Mouse (Mus musculus): ENCODE data around the gene Rps15. TPM values are rescaled to one million over a fixed set of nuclear protein-coding genes. Genes with fewer than 3 reads are reported as not detected.

Rps15 gene
- polyA plus RNA-seq, 1 experiment from 2014 or later, result 601 TPM

DNA sequence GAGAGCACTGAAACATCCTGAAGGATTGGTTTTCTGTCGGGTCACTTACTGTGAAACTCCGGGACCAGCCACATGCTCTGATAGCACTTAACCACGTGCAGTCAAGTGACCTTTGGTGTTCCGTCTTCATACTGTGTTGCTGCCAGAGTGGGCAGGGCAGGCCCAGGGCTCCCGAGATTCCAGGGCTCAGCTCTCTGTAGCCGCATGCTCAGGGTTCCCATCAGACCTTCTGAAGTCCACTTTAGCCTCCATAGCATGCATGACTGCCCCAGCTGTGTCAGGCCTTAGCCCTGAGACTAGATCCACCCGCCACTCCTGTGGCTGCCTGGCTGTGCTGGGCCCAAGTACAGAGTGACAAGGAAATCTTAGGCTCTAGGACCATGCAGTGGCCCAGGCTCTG lies 10.9 kb upstream of the Rps15 start:
- 0 out of 2 replicates have a peak, but pooled peaks have one; percentile 3 for ATAC-seq (ENCODE audit: low read depth)
- Histone ChIP-seq H3K27me3 (no peaks in the 10 kb centered on the region), H3K4me3 (no peak overlapping the region), H3K4me2 (no peak overlapping the region), H3K4me1 (replicated peaks) (peaks cover 10% of the 10 kb centered on the region), H3K9me3 (no peaks in the 10 kb centered on the region), H3K9ac (peak overlapping the region; percentile 31; the same call in 1 of the 2 replicates), H3K36me3 (peaks cover 95% of the 10 kb centered on the region), H3K27ac (replicated peaks) (peak overlapping the region; percentile 71)
- 81% methylated on average over 7 of the region's 7 CpGs for WGBS

DNA sequence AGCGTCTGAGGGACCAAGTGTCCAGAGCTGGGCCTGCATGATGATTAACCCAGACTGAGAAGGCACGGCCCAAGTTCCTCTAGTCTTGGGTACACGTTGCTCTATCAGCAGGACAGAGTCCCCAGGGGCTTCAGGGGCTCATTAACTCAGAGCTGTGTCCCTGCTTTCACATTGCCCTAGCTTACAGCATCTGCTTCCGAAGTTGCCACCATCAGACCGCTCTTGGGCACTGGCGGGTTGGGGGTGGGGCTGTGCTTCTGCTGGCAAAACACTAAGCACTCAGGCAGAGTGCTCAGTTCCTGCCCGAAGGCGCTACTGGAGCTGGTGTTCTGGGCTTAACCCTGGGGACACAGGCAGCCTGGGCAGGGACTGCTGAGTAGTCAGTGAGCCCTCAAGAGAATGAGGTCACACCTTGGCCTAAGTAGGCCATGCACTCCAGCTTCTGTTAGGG lies 10.3 kb upstream of the Rps15 start:
- 53% methylated on average over 8 of the region's 8 CpGs for WGBS
- peak; percentile 52 for ATAC-seq (ENCODE audit: low read depth)
- no peak overlapping the region for H3K4me2 ChIP-seq
- no peaks in the 10 kb centered on the region for H3K27me3 ChIP-seq
- no peaks in the 10 kb centered on the region for H3K9me3 ChIP-seq
- H3K4me1 ChIP-seq (replicated peaks), result peaks cover 10% of the 10 kb centered on the region
- peaks cover 96% of the 10 kb centered on the region for H3K36me3 ChIP-seq
- H3K27ac ChIP-seq (replicated peaks), result peak overlapping the region; percentile 71
- peak overlapping the region; percentile 31; the same call in 1 of the 2 replicates for H3K9ac ChIP-seq
- no peak overlapping the region for H3K4me3 ChIP-seq

DNA sequence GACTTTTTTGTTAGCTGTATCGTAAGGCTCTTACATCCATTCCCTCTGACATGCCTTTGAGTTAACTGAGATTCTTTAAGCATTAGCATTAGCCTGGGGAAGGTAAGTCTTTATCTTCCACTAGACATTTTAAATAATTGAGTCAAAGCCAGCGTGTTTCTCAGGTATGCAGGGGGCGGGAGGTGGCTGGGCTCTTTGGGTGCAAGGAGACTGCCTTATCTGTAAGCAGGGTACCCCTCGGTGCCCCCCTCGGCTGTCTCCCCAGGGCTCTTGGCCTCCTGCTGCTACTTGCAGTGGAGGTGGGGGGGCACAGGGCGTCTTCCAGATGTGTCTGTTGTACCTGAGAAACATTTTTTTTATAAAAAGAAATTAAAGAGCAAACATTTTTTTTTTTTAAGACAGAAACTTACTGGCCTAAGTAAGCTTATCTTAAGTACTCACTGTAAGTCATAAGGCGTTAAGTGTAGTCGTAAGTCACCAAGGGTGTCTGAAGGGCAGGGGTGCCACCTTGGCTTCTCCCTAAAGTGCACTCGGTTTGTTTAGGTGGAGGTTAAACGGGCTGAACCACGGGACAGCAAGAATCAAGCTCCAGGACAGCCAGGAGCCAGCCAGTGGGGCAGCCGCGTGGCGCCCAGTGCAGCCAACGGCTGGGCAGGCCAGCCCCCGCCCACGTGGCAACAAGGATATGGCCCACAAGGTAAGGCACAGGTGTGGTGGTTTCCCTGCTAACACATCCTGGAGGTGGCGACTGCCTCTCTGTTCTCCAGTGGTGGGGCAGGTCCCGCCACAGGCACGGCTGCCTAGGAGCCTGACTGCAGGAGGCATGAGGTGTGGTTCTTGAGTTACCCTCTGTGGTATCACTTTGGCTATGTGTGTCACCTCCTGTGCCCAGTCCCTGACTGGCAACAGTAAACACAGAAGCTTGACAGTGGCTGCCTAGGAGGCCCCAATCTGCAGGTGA lies 9.5 kb upstream of the Rps15 start:
- ATAC-seq (ENCODE audit: low read depth), result no peak
- H3K4me3 ChIP-seq, result no peak overlapping the region
- no peak overlapping the region for H3K9ac ChIP-seq
- peaks cover 10% of the 10 kb centered on the region for H3K4me1 ChIP-seq (replicated peaks)
- H3K36me3 ChIP-seq, result peaks cover 95% of the 10 kb centered on the region
- no peak overlapping the region for H3K4me2 ChIP-seq
- no peaks in the 10 kb centered on the region for H3K27me3 ChIP-seq
- 89% methylated on average over 20 of the region's 20 CpGs for WGBS
- H3K27ac ChIP-seq (replicated peaks), result peak overlapping the region; percentile 71
- no peaks in the 10 kb centered on the region for H3K9me3 ChIP-seq

DNA sequence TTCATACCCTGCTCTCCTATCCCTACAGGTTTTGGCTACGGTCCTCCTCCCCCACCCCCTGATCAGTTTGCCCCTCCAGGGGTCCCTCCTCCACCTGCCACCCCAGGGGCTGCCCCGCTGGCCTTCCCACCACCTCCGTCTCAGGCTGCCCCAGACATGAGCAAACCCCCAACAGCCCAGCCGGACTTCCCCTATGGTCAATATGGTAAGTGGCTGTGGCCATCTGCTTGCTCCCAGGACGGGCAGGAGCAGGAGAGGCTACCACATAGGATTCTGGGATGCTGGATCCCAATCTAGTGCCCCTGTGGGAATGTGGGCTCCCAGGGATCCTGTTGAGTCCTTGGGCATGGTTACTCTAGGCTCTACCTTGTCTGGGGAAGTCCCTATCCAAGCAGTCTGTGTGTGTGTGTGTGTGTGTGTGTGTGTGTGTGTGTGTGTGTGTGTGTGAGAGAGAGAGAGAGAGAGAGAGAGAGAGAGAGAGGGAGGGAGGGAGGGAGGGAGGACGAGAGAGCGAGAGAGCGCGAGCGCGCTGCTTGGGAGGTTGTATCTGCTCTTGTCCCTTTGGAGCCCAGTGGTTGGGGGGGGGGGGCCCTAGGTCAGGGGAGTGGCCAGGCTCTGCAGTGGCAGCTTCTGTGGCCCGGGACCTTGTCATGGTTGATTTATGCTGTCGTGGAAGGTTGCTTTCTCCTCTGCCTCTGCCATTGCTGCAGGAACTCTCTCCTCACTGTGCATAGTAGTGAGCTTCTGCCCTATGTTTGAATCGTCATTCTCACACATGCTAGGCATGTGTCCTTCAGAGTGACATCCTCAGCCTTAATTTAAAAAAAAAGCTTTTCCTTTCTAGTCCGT lies 6.8 kb upstream of the Rps15 start:
- H3K9me3 ChIP-seq, result no peaks in the 10 kb centered on the region
- H3K9ac ChIP-seq, result no peak overlapping the region
- 71% methylated on average over 14 of the region's 15 CpGs for WGBS
- H3K4me1 ChIP-seq (replicated peaks), result peaks cover 10% of the 10 kb centered on the region
- no peaks in the 10 kb centered on the region for H3K27me3 ChIP-seq
- no peak for ATAC-seq (ENCODE audit: low read depth)
- peaks cover 86% of the 10 kb centered on the region for H3K36me3 ChIP-seq
- H3K4me3 ChIP-seq, result no peak overlapping the region
- H3K27ac ChIP-seq (replicated peaks), result 0 out of 2 replicates have a peak overlapping the region, but pooled peaks have one; percentile 14
- H3K4me2 ChIP-seq, result no peak overlapping the region

DNA sequence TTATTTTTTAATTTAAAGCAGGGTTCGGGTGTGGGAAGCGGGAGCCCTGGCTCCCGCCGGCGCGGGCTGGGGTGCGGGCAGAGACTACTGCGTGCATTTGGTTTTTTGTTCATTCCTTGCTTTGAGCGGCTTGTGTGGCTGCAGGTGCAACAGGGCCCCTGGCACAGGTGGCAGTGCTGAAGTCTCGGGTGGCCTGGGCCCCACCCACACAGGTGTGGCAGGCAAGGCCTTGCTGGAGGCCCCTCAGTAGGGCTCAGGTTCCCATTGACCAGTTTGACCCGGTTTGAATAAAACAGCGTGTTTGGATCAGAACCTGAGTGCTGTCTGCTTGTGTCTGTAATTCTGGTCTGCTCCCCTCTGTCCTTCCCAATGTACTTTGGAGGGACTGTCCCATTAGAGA lies 4.2 kb upstream of the Rps15 start:
- no peak overlapping the region for H3K9ac ChIP-seq
- peaks cover 10% of the 10 kb centered on the region for H3K4me1 ChIP-seq (replicated peaks)
- no peak overlapping the region for H3K27ac ChIP-seq (replicated peaks)
- no peak overlapping the region for H3K4me2 ChIP-seq
- no peaks in the 10 kb centered on the region for H3K9me3 ChIP-seq
- 96% methylated on average over 12 of the region's 12 CpGs for WGBS
- no peak for ATAC-seq (ENCODE audit: low read depth)
- peaks cover 62% of the 10 kb centered on the region for H3K36me3 ChIP-seq
- H3K4me3 ChIP-seq, result no peak overlapping the region
- H3K27me3 ChIP-seq, result no peaks in the 10 kb centered on the region

DNA sequence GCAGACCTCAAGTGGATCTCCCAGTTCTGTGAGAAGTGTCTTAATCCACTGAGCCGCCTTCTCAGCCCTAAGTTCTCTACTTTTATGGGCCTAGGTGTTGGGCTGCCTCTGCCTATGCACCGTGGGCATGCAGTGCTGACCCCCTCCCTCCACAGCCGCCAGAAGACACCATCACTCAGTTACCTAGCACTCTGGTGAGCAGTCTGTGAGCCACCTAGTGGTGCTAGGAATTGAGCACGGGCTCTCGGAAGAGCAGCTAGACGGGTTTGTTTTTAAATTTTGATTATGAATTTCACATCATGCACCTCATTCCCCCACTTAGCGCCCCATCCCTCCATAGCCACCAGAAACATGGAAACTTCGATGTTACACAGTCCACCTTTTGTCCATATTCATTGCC lies 3.6 kb upstream of the Rps15 start:
- peaks cover 62% of the 10 kb centered on the region for H3K36me3 ChIP-seq
- ATAC-seq (ENCODE audit: low read depth), result no peak
- peaks cover 15% of the 10 kb centered on the region for H3K4me1 ChIP-seq (replicated peaks)
- H3K27me3 ChIP-seq, result no peaks in the 10 kb centered on the region
- no peaks in the 10 kb centered on the region for H3K9me3 ChIP-seq
- H3K4me2 ChIP-seq, result no peak overlapping the region
- no peak overlapping the region for H3K9ac ChIP-seq
- H3K4me3 ChIP-seq, result no peak overlapping the region
- WGBS, result 79% methylated on average over 8 of the region's 8 CpGs
- H3K27ac ChIP-seq (replicated peaks), result no peak overlapping the region

DNA sequence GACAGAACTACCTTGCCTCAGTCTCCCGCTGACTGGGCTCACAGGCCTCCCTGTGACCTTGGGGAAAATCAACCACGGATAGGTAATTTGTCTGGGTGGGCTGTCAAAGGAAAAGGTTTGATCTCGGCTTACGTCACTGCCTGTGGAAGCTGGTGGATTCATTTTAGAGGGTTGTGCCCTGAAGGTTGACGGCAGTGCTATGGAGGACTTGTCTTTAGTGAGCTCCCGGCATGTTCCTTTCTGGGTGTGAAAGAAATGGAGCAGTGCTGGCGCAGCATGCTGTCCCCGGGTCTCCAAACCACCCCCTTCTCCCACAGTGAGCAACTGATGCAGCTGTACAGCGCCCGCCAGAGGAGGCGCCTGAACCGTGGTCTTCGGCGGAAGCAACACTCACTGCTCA lies 1.1 kb downstream of the Rps15 start:
- H3K27ac ChIP-seq (replicated peaks), result peak overlapping the region; percentile 91
- peak overlapping the region; percentile 97 for H3K4me3 ChIP-seq
- no peaks in the 10 kb centered on the region for H3K27me3 ChIP-seq
- 21% methylated on average over 14 of the region's 14 CpGs for WGBS
- H3K9me3 ChIP-seq, result no peaks in the 10 kb centered on the region
- H3K4me1 ChIP-seq (replicated peaks), result peaks cover 62% of the 10 kb centered on the region
- no peak for ATAC-seq (ENCODE audit: low read depth)
- peak overlapping the region; percentile 100 for H3K4me2 ChIP-seq
- peak overlapping the region; percentile 100 for H3K9ac ChIP-seq
- H3K36me3 ChIP-seq, result peaks cover 32% of the 10 kb centered on the region

DNA sequence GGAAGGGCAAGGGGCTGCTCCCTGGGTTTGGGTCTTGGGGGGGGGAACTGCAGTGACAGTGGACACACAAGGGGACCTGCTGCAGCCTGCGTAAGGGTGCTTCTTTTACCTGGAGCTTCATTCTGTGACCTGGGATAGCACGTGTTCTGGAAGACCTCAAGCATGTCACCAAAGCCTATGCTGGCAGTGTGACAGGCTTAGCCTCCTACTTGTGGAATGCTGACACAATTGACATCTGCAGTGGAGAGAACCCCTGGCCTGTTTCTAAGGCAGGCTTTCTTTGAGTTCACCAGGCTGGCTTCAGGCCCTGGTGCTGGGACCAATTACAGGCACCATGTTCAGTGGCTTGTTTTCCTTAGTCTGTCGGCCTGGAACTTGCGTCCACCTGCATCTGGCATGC lies 2.1 kb downstream of the Rps15 start:
- Histone ChIP-seq H3K4me1 (replicated peaks) (peaks cover 66% of the 10 kb centered on the region), H3K9me3 (no peaks in the 10 kb centered on the region), H3K27ac (replicated peaks) (0 out of 2 replicates have a peak overlapping the region, but pooled peaks have one; percentile 1), H3K36me3 (peaks cover 23% of the 10 kb centered on the region), H3K27me3 (no peaks in the 10 kb centered on the region), H3K4me2 (0 out of 2 replicates have a peak overlapping the region, but pooled peaks have one; percentile 100), H3K4me3 (no peak overlapping the region), H3K9ac (peak overlapping the region; percentile 100)
- no peak for ATAC-seq (ENCODE audit: low read depth)
- 71% methylated on average over 4 of the region's 4 CpGs for WGBS

DNA sequence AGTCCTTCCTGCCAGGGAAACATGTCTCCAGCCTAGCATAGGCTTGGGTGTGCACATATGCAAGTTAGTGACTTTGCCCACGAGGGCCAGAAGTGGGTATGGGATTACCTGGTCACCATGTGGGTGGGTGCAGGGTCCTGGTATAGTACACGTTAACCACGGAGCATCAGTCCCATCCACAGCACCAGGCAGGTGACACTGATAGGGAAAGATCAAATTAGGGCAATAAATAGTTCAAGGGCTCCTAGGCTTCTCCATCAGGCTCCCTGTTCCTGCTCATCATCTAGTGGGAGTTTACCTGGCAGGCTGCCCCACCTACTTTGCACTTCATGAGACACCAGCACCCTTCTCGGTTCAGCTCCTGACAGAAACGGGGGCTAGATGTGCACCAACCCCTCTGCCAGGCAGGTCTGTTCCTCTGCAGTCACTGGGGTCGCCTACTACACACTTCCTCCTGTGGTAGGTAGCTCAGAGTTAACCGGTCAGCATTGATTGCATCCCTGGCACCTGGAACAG lies 2.6 kb downstream of the Rps15 start:
- no peak overlapping the region for H3K4me3 ChIP-seq
- H3K36me3 ChIP-seq, result peaks cover 21% of the 10 kb centered on the region
- H3K4me2 ChIP-seq, result peak overlapping the region; percentile 99
- H3K27ac ChIP-seq (replicated peaks), result peak overlapping the region; percentile 97
- H3K9ac ChIP-seq, result peak overlapping the region; percentile 100
- no peaks in the 10 kb centered on the region for H3K27me3 ChIP-seq
- no peaks in the 10 kb centered on the region for H3K9me3 ChIP-seq
- H3K4me1 ChIP-seq (replicated peaks), result peaks cover 71% of the 10 kb centered on the region
- no peak for ATAC-seq (ENCODE audit: low read depth)
- WGBS, result 41% methylated on average over 7 of the region's 7 CpGs

DNA sequence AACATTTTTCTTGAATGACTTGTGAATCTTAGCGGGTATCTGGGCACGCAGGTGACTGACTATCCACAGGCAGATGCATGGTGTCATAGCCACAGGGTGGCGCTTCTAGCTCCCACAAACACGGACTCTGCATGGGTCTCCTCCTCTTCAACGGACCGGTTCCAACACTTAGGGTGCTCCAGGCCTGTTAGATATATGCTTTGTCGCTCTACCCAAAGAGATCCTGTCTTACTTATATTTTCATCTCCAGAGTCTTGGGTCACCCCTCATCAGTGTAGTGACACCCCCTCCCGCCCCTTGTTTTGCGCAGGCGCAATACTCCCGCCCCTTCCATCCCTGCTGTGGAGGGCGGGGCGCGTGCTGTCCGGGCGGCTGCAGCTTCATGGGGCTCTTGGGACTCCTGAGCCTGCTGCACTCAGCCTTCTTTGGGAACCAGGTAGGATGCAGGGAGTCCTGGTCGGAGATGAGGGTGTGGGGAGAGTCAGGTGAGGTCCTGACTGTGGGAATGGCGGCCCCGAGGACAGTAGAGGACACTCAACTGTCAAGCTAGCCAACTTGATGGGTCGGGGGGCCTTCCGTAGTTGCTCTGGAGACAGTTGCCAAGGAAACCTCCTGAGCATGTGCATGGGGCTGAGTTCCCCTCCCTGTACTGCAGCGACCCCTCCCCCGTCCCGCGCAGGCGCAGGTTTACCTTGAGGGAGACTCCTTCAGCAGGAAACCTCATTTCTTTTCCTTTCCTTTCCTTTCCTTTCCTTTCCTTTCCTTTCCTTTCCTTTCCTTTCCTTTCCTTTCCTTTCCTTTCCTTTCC lies 3.6 kb downstream of the Rps15 start, which contains the start of gene Apc2:
Apc2 (plus strand) TSS at position 360 of the 808 bp plus-strand sequence.
- peaks cover 78% of the 10 kb centered on the region for H3K4me1 ChIP-seq (replicated peaks)
- peaks cover 21% of the 10 kb centered on the region for H3K36me3 ChIP-seq
- H3K9me3 ChIP-seq, result no peaks in the 10 kb centered on the region
- H3K4me3 ChIP-seq, result peak within 1 kb of the TSS; percentile 44
- H3K9ac ChIP-seq, result peak within 1 kb of the TSS; percentile 100
- H3K27ac ChIP-seq (replicated peaks), result peak within 1 kb of the TSS; percentile 97
- under 1% methylated on average over 26 of the region's 26 CpGs for WGBS
- peak within 1 kb of the TSS; percentile 99 for H3K4me2 ChIP-seq
- ATAC-seq (ENCODE audit: low read depth), result peak; percentile 51
- H3K27me3 ChIP-seq, result no peaks in the 10 kb centered on the region

DNA sequence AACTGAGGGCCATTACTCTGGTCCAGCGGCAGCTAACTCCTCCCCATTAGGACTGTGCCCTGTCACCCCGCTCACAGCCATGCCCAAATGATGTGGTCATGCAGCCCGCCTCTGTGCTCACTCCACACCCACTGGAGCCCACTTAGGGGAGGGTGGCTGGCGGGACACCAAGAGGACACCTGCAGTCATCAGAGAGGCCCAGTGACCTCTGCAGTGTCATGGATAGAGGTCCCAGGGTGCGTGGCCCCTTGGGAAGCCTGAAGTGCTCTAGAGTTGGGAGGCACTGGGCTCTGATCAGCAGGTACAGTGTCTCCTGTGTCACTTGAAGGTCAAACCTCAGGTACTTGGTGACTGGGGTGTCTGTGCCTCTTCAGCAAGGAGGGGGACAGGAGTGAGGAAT lies 4.6 kb downstream of the Rps15 start:
- H3K4me3 ChIP-seq, result peak overlapping the region; percentile 44
- H3K27me3 ChIP-seq, result no peaks in the 10 kb centered on the region
- H3K9ac ChIP-seq, result peak overlapping the region; percentile 100
- H3K4me2 ChIP-seq, result peak overlapping the region; percentile 99
- ATAC-seq (ENCODE audit: low read depth), result no peak
- peak overlapping the region; percentile 97 for H3K27ac ChIP-seq (replicated peaks)
- H3K36me3 ChIP-seq, result peaks cover 25% of the 10 kb centered on the region
- H3K9me3 ChIP-seq, result no peaks in the 10 kb centered on the region
- WGBS, result 74% methylated on average over 5 of the region's 5 CpGs
- H3K4me1 ChIP-seq (replicated peaks), result peaks cover 85% of the 10 kb centered on the region
